Mouse (Mus musculus) megakaryocyte, embryonic 14.5 days (primary cell): ENCODE measurements at regions not wholly inside any gene's neighbourhood (a gene's known extent, or its start where the extent isn't known, plus 50 kb on each side); places are given as distances from the start of the nearest gene placed in this dataset.

Experiments used
- FLI1 ChIP-seq: IDR thresholded peaks from 2 replicates; pipeline ENCODE4 v1.6.1; 2012; ENCODE audit warnings: low read length, inconsistent platforms, mixed read lengths
- GATA1 ChIP-seq: IDR thresholded peaks from 3 replicates; pipeline ENCODE4 v1.6.1; 2012; ENCODE audit warnings: mixed read lengths, low read length, inconsistent platforms, borderline replicate concordance

DNA sequence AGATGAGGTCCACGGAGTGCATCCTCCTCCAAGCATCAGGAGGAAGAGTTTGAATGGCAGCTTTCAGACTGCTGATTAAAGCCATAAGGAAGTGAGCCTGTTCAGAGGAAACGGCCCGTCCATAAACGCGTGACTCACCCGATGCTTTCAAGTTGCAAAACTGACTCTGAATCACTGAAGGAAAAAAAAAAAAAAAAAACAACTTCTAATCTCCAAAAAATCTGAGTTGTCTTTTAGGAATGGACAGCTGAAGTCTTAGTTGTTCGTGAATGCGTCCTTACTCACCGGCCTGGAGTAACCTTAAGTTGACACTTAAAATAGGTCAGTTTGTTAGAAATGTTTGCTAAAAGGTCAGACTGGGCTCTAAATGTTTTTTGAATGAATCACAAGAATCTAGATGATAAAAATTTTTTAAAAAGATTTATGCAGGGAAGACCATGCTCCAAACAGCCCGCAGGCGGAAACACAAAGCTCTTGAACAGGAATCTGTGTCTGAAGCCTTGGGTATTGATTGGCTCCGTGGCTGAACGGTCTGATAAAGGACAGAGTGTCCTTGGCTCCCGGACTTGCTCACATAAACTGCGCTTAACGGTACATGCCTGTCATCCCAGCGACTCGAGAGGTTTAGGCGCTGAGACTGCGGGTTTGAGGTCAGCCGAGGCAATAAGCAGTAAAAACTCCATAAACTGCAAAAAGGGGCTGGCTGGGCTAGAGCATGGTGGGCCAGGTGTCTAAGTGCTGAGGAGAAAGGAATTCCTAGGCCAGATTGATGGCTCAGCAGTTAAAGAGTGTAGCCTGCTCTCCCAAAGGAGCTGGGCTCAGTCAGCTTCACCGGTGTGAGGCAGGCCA is 53.9 kb upstream of the Errfi1 start:
- TF ChIP-seq GATA1 = no peak
- no peak for TF ChIP-seq FLI1
